Mouse (Mus musculus) cerebellum, adult 2 months (tissue): ENCODE results near the gene Gfod2.

Experiments used
- CTCF ChIP-seq: fragments of 200-500 bp; IDR thresholded peaks from 2 replicates; pipeline ENCODE4 v1.5.1; 2011; ENCODE audit warnings: low read depth, mild to moderate bottlenecking, control low read depth, low read length, moderate library complexity, borderline replicate concordance; ENCODE audit not compliant: insufficient read depth
- POLR2A ChIP-seq: fragments of 200-500 bp; IDR thresholded peaks from 2 replicates; pipeline ENCODE4 v1.6.1; 2011; ENCODE audit warnings: low read length, control low read depth, borderline replicate concordance; ENCODE audit not compliant: insufficient read depth

GRCm38 (mm10) chr8:105688242-105688752, 70.2 kb downstream of the Gfod2 start:
- TF ChIP-seq POLR2A (no peak), CTCF (no peak)
